Mouse (Mus musculus): ENCODE data around the gene E430018J23Rik. TPM values are rescaled to one million over a fixed set of nuclear protein-coding genes. Genes with fewer than 3 reads are reported as not detected.

The E430018J23Rik gene
- 6.4 TPM for polyA plus RNA-seq (2017; shearing (Covaris generic))

GRCm38 (mm10) chr7:127393157-127393943 is at the start of gene E430018J23Rik:
Gene E430018J23Rik (minus strand): TSS chr7:127393629.

DNA sequence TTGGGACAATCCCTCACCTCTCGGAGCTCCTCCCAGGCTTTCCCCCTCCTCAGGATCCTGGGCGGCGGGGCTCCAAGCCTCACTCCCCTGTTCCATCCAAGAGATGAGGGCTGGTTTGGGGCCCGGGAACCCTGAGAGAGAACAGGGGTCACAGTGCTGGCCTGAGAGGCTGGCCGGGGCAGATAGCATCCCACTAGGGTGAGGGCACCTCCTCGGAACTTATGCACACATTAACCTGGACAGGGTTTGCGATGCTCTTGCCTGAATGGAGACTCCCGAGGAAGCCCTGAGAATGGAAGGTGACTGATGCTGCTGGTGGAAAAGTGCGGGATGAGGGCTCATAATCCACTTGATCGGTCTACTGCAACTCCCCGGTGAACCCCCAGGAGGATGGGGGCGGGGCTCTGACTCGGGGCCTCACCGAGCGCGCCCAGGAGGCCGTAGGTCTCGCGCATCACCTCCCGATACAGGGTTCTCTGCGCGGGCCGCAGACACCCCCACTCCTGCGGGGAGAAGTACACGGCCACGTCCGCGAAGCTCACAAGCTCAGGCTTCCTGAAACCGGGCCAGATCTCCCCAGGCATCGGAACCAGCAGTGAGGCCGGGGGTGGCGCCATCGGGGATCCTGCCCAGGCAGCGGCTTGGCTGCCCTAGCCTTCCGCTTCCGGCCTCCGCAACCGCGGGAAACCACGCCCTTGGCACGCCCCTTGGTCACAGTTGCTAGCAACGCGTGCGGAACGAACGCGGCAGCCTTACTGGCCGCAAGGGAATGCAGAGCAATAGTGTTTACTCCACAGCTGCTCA is 28.2 kb upstream of the E430018J23Rik start, which contains the start of gene Zfp688:
Gene Zfp688, minus strand, starts transcription at position 681 of the 804 bp plus-strand sequence.

DNA sequence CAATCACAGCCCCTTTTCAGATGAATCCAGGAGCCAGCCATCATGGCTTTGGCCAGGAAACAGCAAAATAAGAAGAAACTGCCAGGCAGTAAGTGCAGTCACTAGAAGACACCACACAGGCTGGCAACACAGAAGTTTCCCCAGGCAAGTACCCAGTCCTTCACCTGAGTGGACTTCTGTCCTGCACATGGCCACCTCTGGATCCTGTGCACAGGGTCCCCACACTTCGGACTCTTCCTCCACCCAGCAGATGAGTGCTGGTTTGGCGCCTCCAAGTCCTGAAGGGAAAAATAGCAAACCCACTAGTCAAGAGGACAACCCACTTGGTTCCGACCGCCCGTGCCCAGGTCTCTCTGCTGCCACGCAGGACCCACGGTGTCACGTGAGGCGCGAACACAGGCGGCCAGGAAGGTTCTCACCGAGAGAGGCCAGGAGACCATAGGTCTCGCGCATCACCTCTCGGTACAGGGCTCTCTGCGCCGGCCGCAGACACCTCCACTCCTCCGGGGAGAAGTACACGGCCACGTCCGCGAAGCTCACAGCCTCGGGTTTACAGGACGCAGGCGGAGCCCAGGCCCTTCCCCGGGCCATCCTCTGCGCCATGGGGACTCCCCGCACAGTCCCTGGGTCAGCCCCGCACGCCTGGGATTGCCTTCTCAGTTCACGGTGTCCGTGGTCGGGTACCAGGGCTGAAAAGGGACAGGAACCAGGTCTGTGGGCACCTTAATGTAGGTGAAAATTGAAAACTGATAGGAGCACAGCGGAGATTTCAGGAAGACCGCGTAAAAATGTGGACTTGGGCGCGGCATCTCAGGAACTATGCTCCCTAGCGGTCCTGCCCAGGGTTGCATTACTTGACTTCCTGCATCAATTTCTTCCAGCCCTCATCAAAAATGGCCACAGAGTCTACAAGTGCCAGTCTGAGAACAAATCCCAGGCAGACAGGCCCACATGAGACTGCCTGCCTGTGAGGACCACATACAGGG is 12.9 kb upstream of the E430018J23Rik start, which contains the start of gene Zfp764:
Gene Zfp764, minus strand, starts transcription at position 821 of the 986 bp plus-strand sequence.

GRCm38 (mm10) chr7:127386641-127387392 is 6.6 kb downstream of the E430018J23Rik start, which contains the start of gene 9130019O22Rik:
Gene 9130019O22Rik (minus strand): TSS chr7:127387166.

GRCm38 (mm10) chr7:127375271-127376245 is 17.9 kb downstream of the E430018J23Rik start, which contains the start of gene Zfp747:
Gene Zfp747 (minus strand): TSS chr7:127376050.

DNA sequence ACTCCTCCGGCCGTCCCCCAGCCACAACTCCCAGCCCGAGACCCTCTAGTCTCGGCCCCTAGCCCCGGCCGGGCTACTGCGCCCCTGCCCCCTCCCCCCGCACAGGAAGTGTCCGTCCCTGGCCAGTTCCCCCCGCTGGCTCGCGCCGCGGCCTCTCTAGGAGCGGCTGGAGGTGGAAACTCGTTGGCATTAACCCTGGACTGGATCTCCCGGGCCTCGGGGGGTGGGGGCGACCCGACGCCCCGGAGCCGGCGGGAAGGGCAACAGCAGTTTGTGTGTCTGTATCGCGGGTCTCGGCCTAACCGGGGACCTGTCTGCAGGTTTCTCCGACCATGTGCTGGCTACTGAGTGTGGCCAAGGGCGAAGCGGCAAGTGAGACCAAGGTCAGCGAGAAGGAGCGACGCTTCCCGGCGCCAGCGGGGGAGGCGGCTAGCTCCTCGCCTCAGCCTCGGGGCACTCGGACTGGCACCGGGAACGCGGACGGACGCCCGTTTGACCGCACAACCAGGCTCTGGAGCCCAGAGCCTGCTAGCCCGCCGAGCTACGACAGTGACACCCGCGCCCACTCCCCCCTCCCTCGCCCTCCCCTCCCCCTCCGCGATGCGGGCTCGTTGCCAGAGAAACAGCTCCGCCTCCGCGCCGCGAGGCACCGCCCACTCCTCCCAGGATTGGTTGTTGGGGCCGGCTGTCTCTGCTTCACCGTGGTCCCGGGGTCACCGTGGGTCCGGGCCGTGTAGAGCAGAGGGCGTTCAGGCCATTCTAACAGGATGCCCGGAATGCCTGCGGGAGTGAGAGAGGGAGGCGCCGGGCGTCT is 47.7 kb downstream of the E430018J23Rik start, which contains the start of gene Zfp768:
Gene Zfp768, minus strand, starts transcription at position 78 of the 814 bp plus-strand sequence.

Other genes with a start within 250 kb of the E430018J23Rik start
- gene Cd2bp2, start 197.6 kb downstream of the E430018J23Rik start, polyA plus RNA-seq (2017; shearing (Covaris generic)), result 81.8 TPM
- gene Tbc1d10b, start 185.2 kb downstream of the E430018J23Rik start, polyA plus RNA-seq (2017; shearing (Covaris generic)), result 12.7 TPM
- 22.7 TPM for gene Mylpf, start 184.7 kb downstream of the E430018J23Rik start, polyA plus RNA-seq (2017; shearing (Covaris generic))
- gene Zfp553, start 160.6 kb downstream of the E430018J23Rik start, polyA plus RNA-seq (2017; shearing (Covaris generic)), result 16.5 TPM
- 607 TPM for gene Sept1, start 160.5 kb downstream of the E430018J23Rik start, polyA plus RNA-seq (2017; shearing (Covaris generic))
- gene Zfp771, start 149.4 kb downstream of the E430018J23Rik start, polyA plus RNA-seq (2017; shearing (Covaris generic)), result 0.60 TPM
- gene Dctpp1, start 132.9 kb downstream of the E430018J23Rik start, polyA plus RNA-seq (2017; shearing (Covaris generic)), result 51.4 TPM
- 12.5 TPM for gene Sephs2, start 119.6 kb downstream of the E430018J23Rik start, polyA plus RNA-seq (2017; shearing (Covaris generic))
- 375 TPM for gene Itgal, start 97.4 kb downstream of the E430018J23Rik start, polyA plus RNA-seq (2017; shearing (Covaris generic))
- gene Zfp768, start 48.0 kb downstream of the E430018J23Rik start, polyA plus RNA-seq (2017; shearing (Covaris generic)), result 0.35 TPM
- gene Zfp747, start 17.6 kb downstream of the E430018J23Rik start, polyA plus RNA-seq (2017; shearing (Covaris generic)), result 24.7 TPM
- 9.9 TPM for gene 9130019O22Rik, start 6.5 kb downstream of the E430018J23Rik start, polyA plus RNA-seq (2017; shearing (Covaris generic))
- 17.3 TPM for gene Zfp764, start 13.2 kb upstream of the E430018J23Rik start, polyA plus RNA-seq (2017; shearing (Covaris generic))
- gene Zfp688, start 28.4 kb upstream of the E430018J23Rik start, polyA plus RNA-seq (2017; shearing (Covaris generic)), result 48.9 TPM
- gene Zfp689, start 55.5 kb upstream of the E430018J23Rik start, polyA plus RNA-seq (2017; shearing (Covaris generic)), result 11.8 TPM
- gene Prr14, start 66.0 kb upstream of the E430018J23Rik start, polyA plus RNA-seq (2017; shearing (Covaris generic)), result 141 TPM
- 9.0 TPM for gene Fbrs, start 85.6 kb upstream of the E430018J23Rik start, polyA plus RNA-seq (2017; shearing (Covaris generic))
- gene Srcap, start 118.4 kb upstream of the E430018J23Rik start, polyA plus RNA-seq (2017; shearing (Covaris generic)), result 81.0 TPM
- 10.2 TPM for gene Gm42715, start 126.0 kb upstream of the E430018J23Rik start, polyA plus RNA-seq (2017; shearing (Covaris generic))
- gene Tmem265, start 167.8 kb upstream of the E430018J23Rik start, polyA plus RNA-seq (2017; shearing (Covaris generic)), result 14.8 TPM
- gene Phkg2, start 179.7 kb upstream of the E430018J23Rik start, polyA plus RNA-seq (2017; shearing (Covaris generic)), result 112 TPM
- gene Ccdc189, start 195.0 kb upstream of the E430018J23Rik start, polyA plus RNA-seq (2017; shearing (Covaris generic)), result 0.48 TPM
- 154 TPM for gene Rnf40, start 195.1 kb upstream of the E430018J23Rik start, polyA plus RNA-seq (2017; shearing (Covaris generic))
- gene Zfp629, start 222.2 kb upstream of the E430018J23Rik start, polyA plus RNA-seq (2017; shearing (Covaris generic)), result 2.3 TPM

Data from CD4-positive, CD25-positive, alpha-beta regulatory T cell, adult 9 weeks (primary cell).